Mouse (Mus musculus): ENCODE measurements around the gene Plau. TPM values are rescaled to one million over a fixed set of nuclear protein-coding genes. Genes with fewer than 3 reads are reported as not detected.
A peak's percentile ranks its signal among the peaks of the same experiment; 100 is the strongest.

The Plau gene
- polyA plus RNA-seq, 1 experiment from 2014 or later: 0.99 TPM

- Histone ChIP-seq H3K4me1 (ENCODE audit: insufficient read depth) (0 out of 2 replicates have a peak, but pooled peaks cover 6% of the 10 kb centered on the region), H3K27ac (ENCODE audit: low read depth) (peak overlapping the region; percentile 79), H3K9me3 (ENCODE audit: low read depth, low read length) (no peaks in the 10 kb centered on the region), H3K9ac (no peak overlapping the region), H3K4me2 (no peak overlapping the region; the same call in 1 of the 2 replicates), H3K27me3 (ENCODE audit: insufficient read depth, low read length) (no peaks in the 10 kb centered on the region), H3K4me3 (ENCODE audit: low read depth, low read length) (no peak overlapping the region), H3K36me3 (ENCODE audit: insufficient read depth) (no peaks in the 10 kb centered on the region)
- peak; percentile 76 for DNase-seq
- peak; percentile 81 for ATAC-seq (ENCODE audit: insufficient read depth)
- 21% methylated on average over 9 of the region's 9 CpGs for WGBS
- TF ChIP-seq CTCF (IDR thresholded peaks at IDR 0.05; ENCODE audit: low read depth): no peak
These were observed 55.5 kb downstream of the Plau start for GRCm38 (mm10) chr14:20891941-20892402.

Other genes starting within 250 kb of the Plau start
- 10.0 and 11.8 TPM in 2 replicates for gene Usp54, start 195.6 kb upstream of the Plau start, polyA plus RNA-seq (2014; fragmentation: Nextera tagmentation; extraction: Ambion mirVana)
- gene Myoz1, start 180.1 kb upstream of the Plau start, polyA plus RNA-seq (2014; fragmentation: Nextera tagmentation; extraction: Ambion mirVana): 0.24 and 0.87 TPM in 2 replicates
- gene Synpo2l, start 168.3 kb upstream of the Plau start, polyA plus RNA-seq (2014; fragmentation: Nextera tagmentation; extraction: Ambion mirVana): 0.75 and 2.8 TPM in 2 replicates
- 96.0 and 100 TPM in 2 replicates for gene Sec24c, start 162.4 kb upstream of the Plau start, polyA plus RNA-seq (2014; fragmentation: Nextera tagmentation; extraction: Ambion mirVana)
- gene Fut11, start 141.7 kb upstream of the Plau start, polyA plus RNA-seq (2014; fragmentation: Nextera tagmentation; extraction: Ambion mirVana): 29.2 and 30.2 TPM in 2 replicates
- 224 and 227 TPM in 2 replicates for gene Chchd1, start 133.7 kb upstream of the Plau start, polyA plus RNA-seq (2014; fragmentation: Nextera tagmentation; extraction: Ambion mirVana)
- gene Zswim8, start 129.1 kb upstream of the Plau start, polyA plus RNA-seq (2014; fragmentation: Nextera tagmentation; extraction: Ambion mirVana): 29.9 and 37.3 TPM in 2 replicates
- gene Ndst2, start 102.1 kb upstream of the Plau start, polyA plus RNA-seq (2014; fragmentation: Nextera tagmentation; extraction: Ambion mirVana): 32.4 and 35.6 TPM in 2 replicates
- gene Camk2g, start 42.6 kb upstream of the Plau start, polyA plus RNA-seq (2014; fragmentation: Nextera tagmentation; extraction: Ambion mirVana): 46.3 and 46.6 TPM in 2 replicates
- 64.3 and 69.5 TPM in 2 replicates for gene Vcl, start 92.7 kb downstream of the Plau start, polyA plus RNA-seq (2014; fragmentation: Nextera tagmentation; extraction: Ambion mirVana)
- 82.5 and 86.9 TPM in 2 replicates for gene Ap3m1, start 215.8 kb downstream of the Plau start, polyA plus RNA-seq (2014; fragmentation: Nextera tagmentation; extraction: Ambion mirVana)
- 218 and 229 TPM in 2 replicates for gene Adk, start 215.9 kb downstream of the Plau start, polyA plus RNA-seq (2014; fragmentation: Nextera tagmentation; extraction: Ambion mirVana)